Mouse (Mus musculus): ENCODE results near the gene Vps13d. TPM values are rescaled to one million over a fixed set of nuclear protein-coding genes. Genes with fewer than 3 reads are reported as not detected.

Gene Vps13d
- polyA plus RNA-seq, 1 experiment from 2014 or later, result 11.6 TPM

GRCm38 (mm10) chr4:144936563-144937154 is 258.1 kb downstream of the Vps13d start:
- H3K4me3 ChIP-seq (replicated peaks), result no peak overlapping the region
- no peaks in the 10 kb centered on the region for H3K4me1 ChIP-seq (replicated peaks)
- 93% methylated on average over 3 of the region's 3 CpGs for WGBS
- H3K9ac ChIP-seq (replicated peaks), result no peak overlapping the region
- ATAC-seq (ENCODE audit: insufficient number of reproducible peaks, insufficient read depth, low FRiP score, low TSS enrichment, low read depth), result no peak
- H3K27ac ChIP-seq, result no peak overlapping the region
- H3K36me3 ChIP-seq, result no peaks in the 10 kb centered on the region
- no peak overlapping the region for H3K4me2 ChIP-seq
- peaks cover 5% of the 10 kb centered on the region; the same call in 1 of the 2 replicates for H3K9me3 ChIP-seq
- H3K27me3 ChIP-seq, result no peaks in the 10 kb centered on the region

- Histone ChIP-seq H3K4me3 (replicated peaks) (no peak overlapping the region), H3K4me2 (no peak overlapping the region), H3K27me3 (no peaks in the 10 kb centered on the region), H3K9ac (replicated peaks) (no peak overlapping the region), H3K27ac (no peak overlapping the region), H3K4me1 (replicated peaks) (peaks cover 11% of the 10 kb centered on the region), H3K9me3 (peaks cover 5% of the 10 kb centered on the region; the same call in 1 of the 2 replicates), H3K36me3 (no peaks in the 10 kb centered on the region)
- 13% methylated on average over 1 of the region's 1 CpGs for WGBS
- ATAC-seq (ENCODE audit: insufficient number of reproducible peaks, insufficient read depth, low FRiP score, low TSS enrichment, low read depth), result no peak
Measured at GRCm38 (mm10) chr4:144934501-144934900, 260.3 kb downstream of the Vps13d start.

- Histone ChIP-seq H3K4me1 (replicated peaks) (peaks cover 13% of the 10 kb centered on the region), H3K27ac (no peak overlapping the region), H3K27me3 (no peaks in the 10 kb centered on the region), H3K4me3 (replicated peaks) (no peak overlapping the region), H3K9me3 (peaks cover 5% of the 10 kb centered on the region; the same call in 1 of the 2 replicates), H3K9ac (replicated peaks) (no peak overlapping the region), H3K36me3 (peaks cover 23% of the 10 kb centered on the region), H3K4me2 (no peak overlapping the region)
- WGBS, result 84% methylated on average over 7 of the region's 7 CpGs
- no peak for ATAC-seq (ENCODE audit: insufficient number of reproducible peaks, insufficient read depth, low FRiP score, low TSS enrichment, low read depth)
Measured at GRCm38 (mm10) chr4:144931167-144931566, 263.6 kb downstream of the Vps13d start.

GRCm38 (mm10) chr4:144930366-144930765 is 264.4 kb downstream of the Vps13d start:
- ATAC-seq (ENCODE audit: insufficient number of reproducible peaks, insufficient read depth, low FRiP score, low TSS enrichment, low read depth), result no peak
- Histone ChIP-seq H3K9ac (replicated peaks) (no peak overlapping the region), H3K27me3 (no peaks in the 10 kb centered on the region), H3K4me3 (replicated peaks) (no peak overlapping the region), H3K4me2 (0 out of 2 replicates have a peak overlapping the region, but pooled peaks have one; percentile 6), H3K9me3 (peaks cover 5% of the 10 kb centered on the region; the same call in 1 of the 2 replicates), H3K4me1 (replicated peaks) (peaks cover 13% of the 10 kb centered on the region), H3K36me3 (peaks cover 28% of the 10 kb centered on the region), H3K27ac (peak overlapping the region; percentile 56; the same call in 1 of the 2 replicates)
- 19% methylated on average over 10 of the region's 10 CpGs for WGBS

- WGBS, result 96% methylated on average over 1 of the region's 1 CpGs
- Histone ChIP-seq H3K9ac (replicated peaks) (no peak overlapping the region), H3K27me3 (no peaks in the 10 kb centered on the region), H3K36me3 (peaks cover 28% of the 10 kb centered on the region), H3K27ac (no peak overlapping the region), H3K4me1 (replicated peaks) (peaks cover 13% of the 10 kb centered on the region), H3K9me3 (peaks cover 5% of the 10 kb centered on the region; the same call in 1 of the 2 replicates), H3K4me2 (no peak overlapping the region), H3K4me3 (replicated peaks) (no peak overlapping the region)
- no peak for ATAC-seq (ENCODE audit: insufficient number of reproducible peaks, insufficient read depth, low FRiP score, low TSS enrichment, low read depth)
Measured at GRCm38 (mm10) chr4:144929811-144930221, 265.0 kb downstream of the Vps13d start.

GRCm38 (mm10) chr4:144928693-144929436 is 265.9 kb downstream of the Vps13d start:
- Histone ChIP-seq H3K4me1 (replicated peaks) (peaks cover 13% of the 10 kb centered on the region), H3K9ac (replicated peaks) (no peak overlapping the region), H3K27me3 (no peaks in the 10 kb centered on the region), H3K27ac (no peak overlapping the region), H3K36me3 (peaks cover 32% of the 10 kb centered on the region), H3K9me3 (peaks cover 2% of the 10 kb centered on the region; the same call in 1 of the 2 replicates), H3K4me2 (no peak overlapping the region), H3K4me3 (replicated peaks) (no peak overlapping the region)
- ATAC-seq (ENCODE audit: insufficient number of reproducible peaks, insufficient read depth, low FRiP score, low TSS enrichment, low read depth), result 0 out of 2 replicates have a peak, but pooled peaks have one; percentile 19
- 89% methylated on average over 5 of the region's 5 CpGs for WGBS

Other genes starting within 250 kb of the Vps13d start
- gene Tnfrsf1b, start 51.9 kb upstream of the Vps13d start, polyA plus RNA-seq (2016; fragmentation: Nextera tagmentation; extraction: Ambion mirVana), result 2.1 and 2.5 TPM in 2 replicates
- gene Tnfrsf8, start 120.2 kb upstream of the Vps13d start, polyA plus RNA-seq (2016; fragmentation: Nextera tagmentation; extraction: Ambion mirVana), result 0.06 and 0.14 TPM in 2 replicates